Mouse (Mus musculus) right cerebral cortex, postnatal 4 days (tissue): ENCODE results near the gene Ccdc172.

ENCODE experiments used
- DNase-seq: peaks from one replicate; pipeline ENCODE4 v3.0.0-alpha.2; 2022

The Ccdc172 gene

DNA sequence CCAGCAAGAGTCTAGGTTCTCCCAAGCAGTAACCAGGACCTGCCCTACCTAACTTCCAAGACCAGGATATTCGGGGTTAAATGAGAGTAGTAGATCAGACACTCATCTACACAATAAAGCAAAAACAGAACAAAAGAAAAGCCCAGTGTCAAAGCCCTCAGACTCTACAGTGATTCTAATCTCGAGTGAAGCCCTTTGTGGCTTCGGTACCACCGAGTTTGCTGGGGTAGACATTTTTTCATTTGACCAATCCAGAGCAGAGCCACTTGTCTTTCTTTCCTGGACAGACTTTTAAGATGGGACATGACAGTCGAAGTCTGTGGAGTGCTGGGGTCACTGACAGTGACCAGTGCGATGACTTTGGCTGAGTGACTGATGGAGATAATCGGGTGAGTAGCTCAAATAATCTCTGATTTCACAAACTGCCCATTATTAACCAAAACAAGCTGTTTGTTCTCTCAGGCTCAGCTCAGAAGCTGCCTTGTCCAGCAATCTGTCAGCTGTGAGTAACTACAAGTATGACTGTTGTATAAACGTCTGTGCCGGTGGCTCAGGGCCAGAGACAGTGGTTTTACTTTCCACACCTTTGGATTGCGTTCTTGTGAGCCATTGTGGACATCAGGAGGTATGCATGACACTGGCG, 60.8 kb downstream of the Ccdc172 start:
- no peak for DNase-seq

GRCm38 (mm10) chr19:58573072-58573438, 61.3 kb downstream of the Ccdc172 start:
- DNase-seq, result no peak

GRCm38 (mm10) chr19:58582018-58582417, 70.2 kb downstream of the Ccdc172 start:
- DNase-seq, result no peak

DNA sequence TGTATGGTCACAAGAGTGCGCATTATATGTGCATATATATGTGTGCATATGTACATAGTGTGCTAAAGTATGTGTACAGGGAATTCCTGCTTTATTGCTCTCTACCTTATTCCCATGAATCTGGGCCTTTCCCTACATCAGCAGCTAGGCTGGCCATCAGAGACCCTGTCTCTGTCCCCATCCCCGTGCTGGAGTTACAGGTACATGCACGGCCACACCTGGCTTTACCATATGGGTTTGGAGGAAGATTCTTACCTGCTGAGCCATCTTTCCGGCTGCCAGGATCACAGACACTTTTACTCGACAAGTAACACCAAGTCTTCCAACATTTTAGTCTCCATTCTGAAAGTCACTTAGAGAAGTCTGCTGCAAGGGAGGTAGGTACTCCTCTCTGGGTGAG, 71.2 kb downstream of the Ccdc172 start:
- DNase-seq, result no peak

DNA sequence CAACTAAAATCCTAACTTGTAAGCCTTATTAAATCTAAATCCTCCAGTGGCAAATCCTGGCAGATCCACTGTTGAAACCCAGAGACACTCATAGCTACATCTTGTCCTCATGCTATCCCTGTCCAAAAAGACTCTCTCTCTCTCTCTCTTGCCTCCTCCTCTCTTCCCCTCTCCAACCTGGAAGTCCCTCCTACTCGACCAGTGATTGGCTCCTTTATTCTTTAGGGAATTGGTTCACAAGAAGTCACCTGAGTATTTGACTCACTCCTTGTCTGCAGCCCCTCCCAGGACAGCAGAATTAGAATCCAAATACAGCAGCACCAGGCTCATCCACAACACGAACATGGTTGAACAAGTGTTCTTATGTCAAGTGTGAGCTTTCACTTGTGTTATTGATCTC, 74.3 kb downstream of the Ccdc172 start:
- DNase-seq, result no peak

DNA sequence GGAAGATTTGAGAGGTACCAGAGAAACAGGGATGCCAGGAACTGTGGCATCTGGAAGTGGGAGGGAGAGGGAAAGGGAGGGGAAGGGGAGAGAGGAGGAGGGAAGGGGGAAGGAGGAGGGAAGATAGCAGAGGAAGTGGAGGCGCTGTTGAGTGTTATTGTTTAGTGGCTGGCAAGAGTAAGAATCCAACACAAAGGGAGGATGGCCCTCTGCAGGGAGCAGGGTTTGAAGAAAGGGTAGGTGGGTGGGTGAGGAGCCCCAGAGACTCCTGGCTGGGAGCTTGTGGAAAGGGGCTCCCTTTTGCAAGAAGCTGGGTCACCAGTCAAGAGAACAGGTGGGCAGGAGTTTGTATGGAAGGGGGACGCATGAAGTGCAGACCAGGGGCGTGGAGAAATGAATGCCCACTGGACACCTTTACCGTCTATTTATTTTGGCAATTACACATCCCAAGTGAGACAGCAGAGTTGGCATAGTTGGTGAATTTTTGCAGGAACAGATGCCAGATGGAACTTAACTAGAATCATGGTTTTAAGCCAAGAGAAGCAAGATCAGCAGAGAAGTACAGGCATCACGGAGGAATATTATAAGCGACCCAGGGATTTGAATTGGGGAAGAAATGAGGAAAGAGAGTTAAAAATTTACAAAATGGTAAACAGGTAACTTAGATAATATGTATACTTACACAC, 78.6 kb downstream of the Ccdc172 start:
- DNase-seq, result no peak

DNA sequence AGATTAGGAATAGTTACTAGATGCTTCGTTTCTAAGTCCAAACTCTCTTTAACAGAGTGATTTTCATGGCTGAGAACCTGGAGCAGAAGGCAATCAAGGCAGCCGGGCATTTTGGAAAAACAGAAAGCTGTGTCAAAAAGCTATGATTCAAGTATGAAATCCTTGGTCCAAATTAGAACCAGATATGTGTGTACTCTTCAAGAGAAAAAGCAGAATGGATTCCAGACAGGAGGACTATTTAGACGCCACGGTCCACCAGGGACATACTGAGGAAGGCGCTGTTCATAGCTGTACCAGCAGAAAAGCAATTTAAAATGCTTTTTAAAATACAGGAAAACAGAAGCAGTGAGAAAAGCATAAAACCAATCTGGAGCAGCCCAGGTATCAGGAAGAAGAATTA, 88.6 kb downstream of the Ccdc172 start:
- DNase-seq, result no peak
